Mouse (Mus musculus): Measurements from ENCODE around the gene Col15a1. TPM values are rescaled to one million over a fixed set of nuclear protein-coding genes. Genes with fewer than 3 reads are reported as not detected.

The Col15a1 gene
- total and polyA plus RNA-seq, 2 experiments from 2014 or later, result 3.8 to 8.2 TPM

GRCm38 (mm10) chr4:47336941-47337600 is 129.1 kb downstream of the Col15a1 start:
- no peak overlapping the region for H3K27ac ChIP-seq (ENCODE audit: low read depth, low read length)
- DNase-seq (ENCODE audit: low spot score), result no peak
- TF ChIP-seq CTCF (IDR thresholded peaks at IDR 0.05), result no peak
- WGBS, result 88% methylated on average over 3 of the region's 3 CpGs
- no peak for ATAC-seq (ENCODE audit: low FRiP score)
- no peak overlapping the region for H3K4me2 ChIP-seq (ENCODE audit: low read depth, low read length, poor library complexity, severe bottlenecking)
- H3K4me1 ChIP-seq (ENCODE audit: insufficient read depth, low read length), result no peaks in the 10 kb centered on the region
- no peak overlapping the region for H3K4me3 ChIP-seq (ENCODE audit: low read depth, low read length)
- H3K9me3 ChIP-seq (ENCODE audit: low read length), result no peaks in the 10 kb centered on the region
- H3K36me3 ChIP-seq (ENCODE audit: insufficient read depth, low read length), result no peaks in the 10 kb centered on the region
- no peaks in the 10 kb centered on the region for H3K27me3 ChIP-seq (ENCODE audit: insufficient read depth, low read length)
- no peak overlapping the region for H3K9ac ChIP-seq (replicated peaks; ENCODE audit: low read length, poor library complexity, severe bottlenecking)

- no peak overlapping the region for H3K4me3 ChIP-seq (ENCODE audit: low read depth, low read length)
- H3K9ac ChIP-seq (replicated peaks; ENCODE audit: low read length, poor library complexity, severe bottlenecking), result no peak overlapping the region
- H3K4me2 ChIP-seq (ENCODE audit: low read depth, low read length, poor library complexity, severe bottlenecking), result 0 out of 2 replicates have a peak overlapping the region, but pooled peaks have one; percentile 2
- WGBS, result 29% methylated on average over 8 of the region's 8 CpGs
- DNase-seq (ENCODE audit: low spot score), result no peak
- H3K27me3 ChIP-seq (ENCODE audit: insufficient read depth, low read length), result no peaks in the 10 kb centered on the region
- H3K36me3 ChIP-seq (ENCODE audit: insufficient read depth, low read length), result no peaks in the 10 kb centered on the region
- no peak overlapping the region for H3K27ac ChIP-seq (ENCODE audit: low read depth, low read length)
- ATAC-seq (ENCODE audit: low FRiP score), result no peak
- no peaks in the 10 kb centered on the region for H3K4me1 ChIP-seq (ENCODE audit: insufficient read depth, low read length)
- TF ChIP-seq CTCF (IDR thresholded peaks at IDR 0.05), result no peak
- no peaks in the 10 kb centered on the region for H3K9me3 ChIP-seq (ENCODE audit: low read length)
These were observed 134.7 kb downstream of the Col15a1 start for GRCm38 (mm10) chr4:47342632-47343031.

- Histone ChIP-seq H3K36me3 (ENCODE audit: insufficient read depth, low read length) (no peaks in the 10 kb centered on the region), H3K27ac (ENCODE audit: low read depth, low read length) (no peak overlapping the region), H3K4me1 (ENCODE audit: insufficient read depth, low read length) (no peaks in the 10 kb centered on the region), H3K4me2 (ENCODE audit: low read depth, low read length, poor library complexity, severe bottlenecking) (no peak overlapping the region), H3K9ac (replicated peaks; ENCODE audit: low read length, poor library complexity, severe bottlenecking) (no peak overlapping the region), H3K4me3 (ENCODE audit: low read depth, low read length) (no peak overlapping the region), H3K27me3 (ENCODE audit: insufficient read depth, low read length) (no peaks in the 10 kb centered on the region), H3K9me3 (ENCODE audit: low read length) (no peaks in the 10 kb centered on the region)
- ATAC-seq (ENCODE audit: low FRiP score), result no peak
- no peak for DNase-seq (ENCODE audit: low spot score)
- 74% methylated on average over 4 of the region's 4 CpGs for WGBS
- no peak for TF ChIP-seq CTCF (IDR thresholded peaks at IDR 0.05)
These were observed 139.1 kb downstream of the Col15a1 start for GRCm38 (mm10) chr4:47347022-47347421.

- no peak for DNase-seq (ENCODE audit: low spot score)
- no peak for ATAC-seq (ENCODE audit: low FRiP score)
These were observed 141.8 kb downstream of the Col15a1 start for GRCm38 (mm10) chr4:47349759-47350158.

GRCm38 (mm10) chr4:47351386-47352049 is 143.6 kb downstream of the Col15a1 start:
- WGBS, result 20% methylated on average over 9 of the region's 9 CpGs
- H3K4me1 ChIP-seq (ENCODE audit: insufficient read depth, low read length), result peaks cover 5% of the 10 kb centered on the region; the same call in 1 of the 2 replicates
- peak; percentile 74 for TF ChIP-seq CTCF (IDR thresholded peaks at IDR 0.05)
- H3K4me2 ChIP-seq (ENCODE audit: low read depth, low read length, poor library complexity, severe bottlenecking), result peak overlapping the region; percentile 96; the same call in 1 of the 2 replicates
- no peaks in the 10 kb centered on the region for H3K27me3 ChIP-seq (ENCODE audit: insufficient read depth, low read length)
- no peaks in the 10 kb centered on the region for H3K9me3 ChIP-seq (ENCODE audit: low read length)
- no peak overlapping the region for H3K4me3 ChIP-seq (ENCODE audit: low read depth, low read length)
- H3K36me3 ChIP-seq (ENCODE audit: insufficient read depth, low read length), result no peaks in the 10 kb centered on the region
- DNase-seq (ENCODE audit: low spot score) (peak; percentile 73), ATAC-seq (ENCODE audit: low FRiP score) (no peak)
- H3K9ac ChIP-seq (replicated peaks; ENCODE audit: low read length, poor library complexity, severe bottlenecking), result no peak overlapping the region
- no peak overlapping the region for H3K27ac ChIP-seq (ENCODE audit: low read depth, low read length)

More at GRCm38 (mm10) chr4:47349759-47350158, 141.8 kb downstream of the Col15a1 start:
- no peak for TF ChIP-seq CTCF (IDR thresholded peaks at IDR 0.05)
- Histone ChIP-seq H3K9ac (replicated peaks; ENCODE audit: low read length, poor library complexity, severe bottlenecking) (no peak overlapping the region), H3K27me3 (ENCODE audit: insufficient read depth, low read length) (no peaks in the 10 kb centered on the region), H3K27ac (ENCODE audit: low read depth, low read length) (no peak overlapping the region), H3K4me3 (ENCODE audit: low read depth, low read length) (no peak overlapping the region), H3K36me3 (ENCODE audit: insufficient read depth, low read length) (no peaks in the 10 kb centered on the region), H3K4me1 (ENCODE audit: insufficient read depth, low read length) (peaks cover 5% of the 10 kb centered on the region; the same call in 1 of the 2 replicates), H3K9me3 (ENCODE audit: low read length) (no peaks in the 10 kb centered on the region), H3K4me2 (ENCODE audit: low read depth, low read length, poor library complexity, severe bottlenecking) (no peak overlapping the region)
- 34% methylated on average over 6 of the region's 6 CpGs for WGBS

- peak overlapping the region; percentile 87 for H3K9ac ChIP-seq (replicated peaks; ENCODE audit: low read length, poor library complexity, severe bottlenecking)
- H3K4me3 ChIP-seq (ENCODE audit: low read depth, low read length), result peak overlapping the region; percentile 88
- H3K4me1 ChIP-seq (ENCODE audit: insufficient read depth, low read length), result peaks cover 5% of the 10 kb centered on the region; the same call in 1 of the 2 replicates
- whole genome bisulfite sequencing, result under 1% methylated on average over 32 of the region's 32 CpGs
- H3K36me3 ChIP-seq (ENCODE audit: insufficient read depth, low read length), result no peaks in the 10 kb centered on the region
- H3K4me2 ChIP-seq (ENCODE audit: low read depth, low read length, poor library complexity, severe bottlenecking), result peak overlapping the region; percentile 96
- no peak; the same call in 1 of the 2 replicates for ATAC-seq (ENCODE audit: low FRiP score)
- H3K27me3 ChIP-seq (ENCODE audit: insufficient read depth, low read length), result no peaks in the 10 kb centered on the region
- no peak overlapping the region for H3K27ac ChIP-seq (ENCODE audit: low read depth, low read length)
- no peak for TF ChIP-seq CTCF (IDR thresholded peaks at IDR 0.05)
- DNase-seq (ENCODE audit: low spot score), result peak; percentile 31
- no peaks in the 10 kb centered on the region for H3K9me3 ChIP-seq (ENCODE audit: low read length)
These were observed 144.2 kb downstream of the Col15a1 start for GRCm38 (mm10) chr4:47352061-47352661.
